Comparison of ENCODE assay signal across 20 mouse cellular contexts in genomic region chr6:134934305-134934704, GRCm38 (mm10).
"Had no signal": no experiment of that assay in that cellular context is flagged by ENCODE, and none has a peak within 500 bp of the region (broad histone marks: within the 10 kb centered on the region; RNA-seq: fewer than 3 reads in every experiment).

No protein-coding gene starts in this region.

- H3K9me3 ChIP-seq: limb, embryonic 12.5 days; limb, embryonic 15.5 days; lung, embryonic 15.5 days; midbrain, embryonic 12.5 days; midbrain, embryonic 15.5 days; neural tube, embryonic 12.5 days; neural tube, embryonic 15.5 days; stomach, embryonic 15.5 days had no signal

- H3K4me2 ChIP-seq: limb, embryonic 12.5 days; limb, embryonic 15.5 days; lung, embryonic 15.5 days; midbrain, embryonic 12.5 days; midbrain, embryonic 15.5 days; neural tube, embryonic 12.5 days; neural tube, embryonic 15.5 days; stomach, embryonic 15.5 days had no signal

- H3K9ac ChIP-seq: limb, embryonic 12.5 days; limb, embryonic 15.5 days; lung, embryonic 15.5 days; midbrain, embryonic 12.5 days; midbrain, embryonic 15.5 days; neural tube, embryonic 12.5 days; neural tube, embryonic 15.5 days; stomach, embryonic 15.5 days had no signal

- H3K36me3 ChIP-seq: limb, embryonic 12.5 days; limb, embryonic 15.5 days; lung, embryonic 15.5 days; midbrain, embryonic 12.5 days; midbrain, embryonic 15.5 days; neural tube, embryonic 12.5 days; neural tube, embryonic 15.5 days; stomach, embryonic 15.5 days had no signal

- H3K4me3 ChIP-seq: limb, embryonic 12.5 days; limb, embryonic 15.5 days; lung, embryonic 15.5 days; midbrain, embryonic 12.5 days; midbrain, embryonic 15.5 days; neural tube, embryonic 12.5 days; neural tube, embryonic 15.5 days; stomach, embryonic 15.5 days had no signal

- ATAC-seq: midbrain, embryonic 15.5 days had no signal

- H3K27ac ChIP-seq: limb, embryonic 12.5 days; limb, embryonic 15.5 days; lung, embryonic 15.5 days; midbrain, embryonic 12.5 days; midbrain, embryonic 15.5 days; neural tube, embryonic 12.5 days; neural tube, embryonic 15.5 days; stomach, embryonic 15.5 days had no signal

- DNase-seq: kidney, adult 11 months; kidney, adult 9 months; kidney, postnatal 14 days; kidney, postnatal 4 days; left cerebral cortex, postnatal 4 days; lung, adult 18-20 months; lung, postnatal 10 days; lung, postnatal 36 days; right cerebral cortex, adult 18-20 months; right cerebral cortex, postnatal 14 days; right cerebral cortex, postnatal 4 days; thymus, postnatal 4 days had no signal

- H3K27me3 ChIP-seq: limb, embryonic 12.5 days; limb, embryonic 15.5 days; lung, embryonic 15.5 days; midbrain, embryonic 12.5 days; midbrain, embryonic 15.5 days; neural tube, embryonic 12.5 days; neural tube, embryonic 15.5 days; stomach, embryonic 15.5 days had no signal
